Mouse (Mus musculus) spleen, embryonic (tissue): ENCODE data around the gene Gm3336.

ENCODE experiments used
- CTCF ChIA-PET: fragments of 350-600 bp; sonication (Branson Sonifier 250); formaldehyde crosslinking; loops from one replicate; lab custom pipeline; 2022; lab: Charles Lee

Gene Gm3336

DNA sequence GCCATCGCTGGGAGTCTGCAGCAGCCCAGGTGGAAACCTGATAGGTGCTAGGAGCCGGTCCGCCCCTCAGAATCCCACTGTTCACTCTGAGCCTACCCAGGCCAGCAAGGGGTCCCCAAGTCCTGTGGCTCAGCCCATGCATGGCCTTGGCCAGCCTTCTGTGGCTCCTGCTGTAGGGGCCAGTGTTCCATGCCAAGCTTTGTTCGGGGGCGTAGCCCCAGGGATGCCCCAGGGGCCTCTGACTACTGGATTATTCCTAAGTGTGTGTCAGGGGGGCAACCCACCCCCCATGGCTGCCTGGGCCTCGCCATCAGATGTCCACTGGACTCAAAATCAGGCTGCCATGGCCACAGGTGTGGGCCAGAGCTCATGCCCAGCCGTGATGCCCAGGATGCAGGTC, 4.4 kb upstream of the Gm3336 start:
- CTCF ChIA-PET = no interaction called here

DNA sequence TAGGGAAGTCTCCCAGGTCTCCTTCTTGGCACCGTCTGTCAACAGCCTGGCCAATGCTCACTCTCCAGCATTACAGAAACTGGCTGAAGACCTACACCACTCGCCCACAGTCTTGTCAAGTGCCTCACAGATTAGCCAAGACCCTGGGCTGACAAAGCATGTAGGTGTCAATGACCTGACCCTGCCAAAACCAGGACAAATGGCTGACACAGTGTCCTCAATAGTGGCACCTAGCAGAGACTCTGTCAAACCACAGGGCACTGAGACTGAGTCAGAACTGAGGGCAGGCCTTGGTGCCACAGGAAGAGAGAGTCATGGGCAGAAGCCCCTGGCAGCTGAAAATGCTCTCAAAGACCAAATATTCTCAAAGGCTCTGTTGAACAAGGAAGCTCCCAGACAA, 3.3 kb upstream of the Gm3336 start:
- CTCF ChIA-PET = no interaction called here

DNA sequence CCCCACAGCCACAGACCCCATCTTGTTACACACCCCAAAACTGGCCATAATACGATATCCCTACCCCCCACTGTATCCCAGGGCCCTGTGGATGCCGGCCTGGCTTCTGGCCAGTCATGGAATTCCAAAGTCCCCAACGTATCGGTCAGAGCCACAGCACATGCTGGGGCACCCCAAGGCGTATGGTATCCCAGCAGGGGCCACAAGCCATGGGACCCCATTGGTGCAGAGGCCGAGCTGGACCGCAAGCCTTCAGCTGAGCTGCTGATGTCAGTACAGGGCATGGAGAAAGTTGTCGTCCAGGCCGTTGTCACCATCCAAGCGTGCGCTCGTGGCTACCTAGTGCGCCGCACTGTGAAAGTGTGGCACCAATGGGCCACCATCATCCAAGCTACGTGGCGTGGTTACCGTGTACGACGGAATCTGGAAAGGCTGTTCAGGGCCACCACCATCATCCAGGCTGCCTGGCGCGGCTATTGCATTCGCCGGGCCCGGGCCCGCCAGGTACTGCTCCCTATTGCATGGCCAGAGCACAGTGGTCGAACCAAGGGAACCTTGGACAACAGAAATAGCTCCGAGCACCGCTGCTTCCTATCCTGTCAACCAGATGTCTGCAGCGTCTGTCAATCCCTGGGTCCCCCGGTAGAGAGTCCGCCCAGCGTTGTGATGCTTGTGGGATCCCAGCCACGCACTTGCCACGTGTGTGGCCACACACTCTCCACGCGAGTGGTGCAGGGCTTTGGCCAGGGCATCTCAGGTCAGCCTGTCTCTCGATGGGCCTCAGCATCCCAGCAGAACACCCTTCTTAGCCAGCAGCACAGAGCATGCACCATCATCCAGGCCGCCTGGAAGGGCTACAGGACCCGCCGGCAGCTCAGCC, 1.6 kb upstream of the Gm3336 start:
- CTCF ChIA-PET = interaction anchor here (0.5 kb wide), 1 partner anchor 104 kb away, joined by 4 read pairs; no protein-coding TSS in a partner anchor

DNA sequence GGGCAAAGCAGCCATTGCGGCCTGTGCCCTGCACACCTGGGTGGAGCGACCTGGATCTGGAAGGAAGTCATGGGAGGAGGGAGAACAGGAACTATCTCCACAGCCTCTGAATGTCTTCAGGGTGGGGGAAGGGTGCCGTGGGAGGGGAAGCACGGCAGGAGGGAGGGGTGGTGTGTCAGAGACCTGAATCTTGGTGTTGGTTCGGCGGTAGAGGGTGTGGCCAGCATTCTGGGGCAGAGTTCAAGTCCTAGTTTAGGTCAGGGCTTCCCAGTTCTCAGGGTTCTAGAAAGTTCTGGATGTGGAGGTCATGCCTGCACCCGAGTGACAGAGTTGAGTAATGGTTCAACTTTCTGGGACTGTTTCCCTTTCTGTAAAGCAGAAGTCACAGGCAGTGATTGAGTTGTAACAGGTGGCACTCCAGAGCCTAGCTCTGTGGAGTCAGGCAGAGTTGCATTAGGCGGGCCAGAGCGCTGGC, 1.5 kb downstream of the Gm3336 start:
- CTCF ChIA-PET = interaction anchor here (1.0 kb wide), 1 partner anchor 34 kb away, joined by 5 read pairs; no protein-coding TSS in a partner anchor

DNA sequence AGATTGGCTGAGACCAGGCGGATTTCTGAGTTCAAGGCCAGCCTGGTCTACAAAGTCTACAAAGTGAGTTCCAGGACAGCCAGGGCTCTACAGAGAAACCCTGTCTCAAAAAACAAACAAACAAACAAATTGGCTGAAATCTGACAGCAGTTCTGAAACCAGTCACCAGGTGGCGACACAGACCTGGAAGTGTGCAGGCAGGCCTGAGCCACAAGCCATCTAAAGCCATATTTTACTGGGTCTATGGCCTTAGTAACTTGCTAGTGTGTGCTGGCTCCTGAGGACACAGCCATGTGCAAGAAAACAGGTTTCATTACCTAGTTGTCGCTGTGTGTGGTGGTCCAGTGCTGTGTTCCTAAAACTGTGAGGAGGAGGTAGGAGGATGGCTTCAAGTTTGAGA, 2.4 kb downstream of the Gm3336 start:
- CTCF ChIA-PET = interaction anchor here (1.0 to 1.9 kb wide), 2 partner anchors 12 to 33 kb away, joined by 5 to 7 read pairs; no protein-coding TSS in a partner anchor

DNA sequence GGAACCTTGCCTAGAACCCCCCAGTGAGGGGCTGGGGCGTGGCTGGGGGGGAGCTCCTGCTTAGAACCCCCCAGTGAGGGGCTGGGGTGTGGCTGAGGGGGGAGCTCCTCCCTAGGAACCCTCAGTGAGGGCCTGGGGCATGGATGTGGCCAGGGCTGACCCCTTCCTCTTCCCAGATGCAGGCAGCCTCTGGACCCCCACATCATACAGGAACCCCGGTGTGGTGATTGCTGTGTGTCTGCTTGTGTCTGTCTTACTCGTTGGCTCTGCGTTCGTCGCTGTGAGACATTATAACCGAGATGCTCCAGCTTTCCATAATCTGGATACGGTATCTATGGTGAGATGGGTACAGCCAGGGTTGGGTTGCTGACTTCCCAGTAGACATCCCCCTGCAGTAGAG, 3.3 kb downstream of the Gm3336 start:
- CTCF ChIA-PET = interaction anchor here (0.6 to 1.9 kb wide), 3 partner anchors 11 to 100 kb away, joined by 4 to 7 read pairs (median 4); no protein-coding TSS in a partner anchor

DNA sequence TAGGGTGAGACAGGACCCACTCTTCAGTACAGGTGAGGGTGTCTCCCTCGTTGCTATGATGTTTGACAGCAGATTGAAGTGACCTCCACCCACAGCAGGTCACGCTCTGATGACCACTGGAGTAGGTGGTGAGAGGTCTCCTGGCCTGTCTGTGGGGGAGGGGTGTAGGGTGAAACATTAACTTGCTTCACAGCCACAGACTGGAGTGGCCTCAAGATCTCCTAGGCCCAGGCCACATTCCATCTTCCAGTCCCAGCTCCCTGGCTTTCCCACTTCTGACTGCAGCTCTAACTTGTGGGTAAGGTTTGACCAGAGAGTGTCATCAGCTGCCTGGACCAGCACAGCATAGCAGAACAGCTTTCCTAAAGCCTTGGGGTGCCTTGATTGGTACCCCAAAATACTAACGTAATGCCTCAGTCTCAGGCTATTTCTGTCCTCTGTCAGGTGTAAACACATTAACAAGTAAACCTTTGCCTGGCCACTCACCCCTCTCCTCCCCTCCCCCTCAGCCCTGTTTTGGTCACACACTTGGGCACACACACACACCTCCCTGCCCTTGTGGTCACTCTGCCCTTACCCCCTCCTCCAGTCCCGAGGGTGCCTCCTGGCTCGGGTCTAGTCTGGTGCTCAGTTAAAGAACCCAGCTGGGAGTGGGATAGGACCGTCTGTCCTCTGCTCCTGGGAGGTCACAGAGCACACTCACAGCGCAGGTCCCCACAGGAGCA, 5.3 kb downstream of the Gm3336 start, which contains the start of gene Pde4c:
Gene Pde4c (plus strand): TSS at position 235 of the 725 bp plus-strand sequence.
- CTCF ChIA-PET = no interaction called here

DNA sequence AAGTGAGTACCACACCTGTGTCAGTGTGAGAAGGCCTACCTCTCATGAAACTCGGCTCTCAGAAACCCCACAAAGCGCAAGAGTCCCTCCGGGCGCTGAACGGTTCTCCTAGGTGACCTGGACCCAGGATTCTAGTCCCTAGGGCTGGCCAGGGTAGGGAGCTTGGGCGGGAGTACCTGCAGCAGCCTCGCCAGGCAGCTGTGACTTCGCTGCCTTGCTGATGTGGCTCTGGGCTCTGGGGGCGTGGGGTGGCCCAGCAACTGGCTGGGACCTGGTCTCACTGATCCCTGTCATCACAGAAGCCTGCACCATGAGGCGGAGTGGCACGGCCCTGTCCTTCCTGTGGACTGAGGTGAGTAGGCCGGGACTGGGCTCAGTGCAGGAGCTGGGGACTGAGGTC, 5.9 kb downstream of the Gm3336 start:
- CTCF ChIA-PET = no interaction called here

DNA sequence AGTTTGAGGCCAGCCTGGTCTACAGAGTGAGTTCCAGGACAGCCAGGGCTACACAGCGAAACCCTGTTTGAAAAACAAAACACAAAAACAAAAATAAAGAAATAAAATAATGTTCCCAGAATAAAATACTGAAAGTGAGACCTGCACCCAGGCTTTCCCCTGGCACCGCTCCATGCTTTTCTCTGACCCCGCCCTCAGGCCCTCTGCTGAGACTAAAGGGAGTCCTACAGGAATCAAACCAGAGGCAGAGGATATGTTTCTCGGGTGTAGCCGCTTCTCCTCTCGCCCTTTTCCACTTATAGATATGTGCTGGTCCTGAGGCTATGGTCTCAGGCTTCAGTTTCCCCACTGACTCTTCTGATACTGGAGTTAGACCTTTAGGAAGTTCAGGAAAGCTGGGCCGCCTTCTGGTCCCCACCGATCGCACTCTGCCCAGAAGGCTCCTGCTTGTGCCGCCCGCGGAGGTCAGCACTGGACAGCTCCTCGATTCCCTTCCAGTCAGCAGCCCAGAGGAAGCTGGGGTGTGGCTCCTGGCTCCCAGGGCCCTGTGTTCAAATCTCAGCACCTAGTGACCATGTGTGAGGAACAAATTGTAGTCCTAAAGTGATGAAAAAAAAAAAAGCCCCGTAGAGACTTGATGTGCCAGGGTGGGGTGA, 7.6 kb downstream of the Gm3336 start:
- CTCF ChIA-PET = no interaction called here

DNA sequence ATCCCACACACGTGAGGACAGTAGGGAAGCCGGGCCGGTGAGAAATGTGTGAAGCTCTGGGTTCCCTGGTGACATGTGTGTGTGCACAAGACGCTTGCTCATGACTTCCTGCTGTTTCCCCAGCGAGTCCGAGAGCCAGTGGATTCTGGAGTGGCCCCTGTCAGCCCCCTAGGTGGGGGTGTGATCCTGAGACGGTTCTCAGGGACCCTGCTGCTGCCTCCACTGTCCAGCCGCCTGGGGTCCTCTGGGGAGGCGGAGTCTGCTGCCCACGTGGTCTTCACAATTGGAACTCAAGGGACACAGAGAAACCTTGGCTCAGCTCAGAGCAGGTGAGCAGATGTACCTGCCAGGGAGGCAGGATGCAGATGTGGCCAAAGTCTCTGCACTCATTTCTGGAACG, 8.4 kb downstream of the Gm3336 start:
- CTCF ChIA-PET = interaction anchor here (0.6 kb wide), 3 partner anchors 11 to 177 kb away, joined by 3 to 4 read pairs (median 4); no protein-coding TSS in a partner anchor

DNA sequence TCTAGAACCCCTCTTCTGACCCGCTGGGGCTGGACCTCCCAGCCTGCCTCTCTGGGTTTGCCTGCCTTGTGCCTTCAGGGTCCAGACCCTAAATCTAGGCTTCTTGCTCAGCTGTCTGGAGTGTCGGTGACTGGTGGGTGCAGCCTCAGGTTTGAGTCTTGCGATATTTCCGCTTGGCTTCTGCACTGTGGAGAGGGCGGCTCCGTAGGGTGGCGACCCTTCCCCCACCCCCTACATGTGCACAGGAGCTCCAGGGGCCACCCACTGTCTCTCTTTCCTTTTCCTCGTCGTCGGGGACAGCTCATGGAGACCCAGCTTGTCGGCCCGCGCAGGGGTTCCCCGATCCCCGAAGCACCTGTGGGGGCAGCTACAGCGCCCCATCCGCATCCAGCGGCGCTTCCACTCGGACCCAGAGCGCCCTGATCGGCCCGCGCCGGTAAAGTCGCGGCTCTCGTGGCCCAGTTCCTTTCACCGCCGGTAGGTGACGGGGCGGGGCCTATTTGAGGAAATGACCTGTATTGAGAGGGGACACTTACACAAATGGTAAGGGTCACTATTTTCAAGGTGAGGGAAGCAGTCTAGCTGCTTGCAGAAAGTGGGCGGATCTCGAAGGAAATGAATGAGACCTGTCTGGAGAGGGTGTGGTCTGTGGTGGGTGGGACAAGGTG, 11.6 kb downstream of the Gm3336 start:
- CTCF ChIA-PET = interaction anchor here (0.8 to 1.1 kb wide), 3 partner anchors 14 to 37 kb away, joined by 3 read pairs; no protein-coding TSS in a partner anchor

DNA sequence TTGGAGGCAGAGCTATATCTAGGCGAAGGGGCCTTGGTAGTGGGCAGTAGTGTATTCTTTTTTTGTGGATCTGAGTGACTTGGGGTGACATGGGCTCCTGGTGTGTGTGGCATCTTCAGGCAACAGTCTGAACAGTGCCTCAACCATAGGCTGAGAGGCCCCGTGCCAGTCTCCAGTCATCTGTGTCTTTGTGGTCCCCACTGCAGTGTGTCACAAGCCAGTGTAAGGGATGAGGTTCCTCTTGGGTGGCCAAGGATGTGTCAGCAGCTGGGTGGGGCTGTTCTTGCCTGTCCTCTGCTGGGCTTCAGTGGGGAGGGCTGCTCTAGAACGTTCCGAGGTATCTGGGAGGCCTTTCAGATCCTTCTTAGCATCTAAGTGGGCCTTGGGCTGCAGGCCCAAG, 12.6 kb downstream of the Gm3336 start:
- CTCF ChIA-PET = interaction anchor here (0.7 to 1.0 kb wide), 2 partner anchors 13 to 114 kb away, joined by 3 to 17 read pairs; no protein-coding TSS in a partner anchor

DNA sequence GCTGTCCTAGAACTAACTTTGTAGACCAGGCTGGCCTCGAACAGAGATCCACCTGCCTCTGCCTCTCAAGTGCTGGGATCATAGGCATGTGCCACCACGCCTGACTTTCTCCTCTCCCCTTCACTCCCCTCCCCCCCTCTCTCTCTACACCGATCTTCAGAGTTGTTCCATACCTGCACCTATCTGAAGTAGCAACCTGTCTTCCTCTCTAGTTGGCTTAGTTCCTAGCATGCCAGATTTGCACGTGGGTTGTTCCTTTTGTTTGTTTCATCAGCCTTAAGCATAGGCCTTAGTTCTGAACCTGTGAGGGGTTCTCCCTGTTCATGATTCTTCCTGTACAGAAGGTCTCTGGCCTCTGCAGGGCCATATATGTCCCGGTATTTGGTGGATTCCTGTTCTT, 19.4 kb downstream of the Gm3336 start:
- CTCF ChIA-PET = no interaction called here

DNA sequence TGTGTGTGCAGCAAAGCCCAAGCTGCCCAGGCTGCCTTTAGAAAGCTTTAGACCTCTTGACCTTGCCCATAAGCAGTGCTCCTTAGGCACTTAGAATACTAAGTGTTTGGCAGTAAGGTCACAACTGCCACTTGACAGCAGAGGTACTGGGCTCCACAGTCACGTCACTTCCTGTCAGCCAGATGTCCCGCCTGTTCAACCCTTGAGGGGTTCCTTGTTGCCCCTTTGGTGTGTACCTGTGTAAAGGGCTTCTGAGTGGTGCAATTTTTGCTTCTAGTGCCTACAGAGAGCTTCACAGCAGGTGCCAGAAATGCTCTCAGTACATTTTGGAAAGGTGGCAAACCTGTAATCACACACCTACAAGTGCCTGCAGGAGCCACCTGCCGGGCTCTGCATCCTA, 19.9 kb downstream of the Gm3336 start:
- CTCF ChIA-PET = no interaction called here

DNA sequence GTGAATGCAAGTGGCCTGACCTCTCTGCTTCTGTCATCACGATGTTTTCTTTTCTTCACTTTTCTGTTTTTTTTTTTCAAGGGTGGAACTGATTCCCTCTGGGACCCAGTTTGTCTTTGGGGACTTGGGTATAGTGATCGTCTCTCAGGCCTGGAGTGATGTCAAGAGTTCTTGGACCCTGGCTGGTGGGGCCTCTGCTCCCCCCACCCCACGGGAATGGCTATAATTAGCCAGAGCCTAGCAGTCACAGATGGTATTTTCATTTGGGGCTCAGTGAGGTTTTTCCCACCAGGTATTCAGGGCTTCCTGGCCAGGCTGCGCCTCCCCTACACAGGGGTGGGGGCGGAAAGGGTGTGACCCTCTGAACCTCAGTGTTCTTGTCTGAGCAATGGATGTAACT, 23.3 kb downstream of the Gm3336 start:
- CTCF ChIA-PET = no interaction called here

DNA sequence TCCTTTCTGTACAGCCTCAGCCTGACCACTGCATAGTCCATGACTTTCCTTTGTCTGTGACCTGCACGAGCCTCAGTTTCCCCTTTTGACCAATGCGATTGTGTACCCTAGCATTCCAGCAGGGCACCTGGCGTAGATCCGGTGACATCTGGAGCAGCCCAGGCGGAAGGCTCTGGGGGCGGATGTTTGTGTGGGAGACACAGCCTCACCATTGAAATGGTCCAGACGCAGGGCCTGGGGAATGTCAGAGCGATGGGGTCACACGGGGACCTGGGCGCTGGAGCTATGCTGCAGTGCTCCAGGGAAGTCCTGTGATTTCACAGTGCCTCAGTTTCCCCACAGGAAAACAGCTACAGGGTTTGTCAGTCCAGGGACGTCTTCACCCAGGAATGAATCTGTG, 23.8 kb downstream of the Gm3336 start:
- CTCF ChIA-PET = interaction anchor here (1.9 kb wide), 1 partner anchor 10 kb away, joined by 4 read pairs; no protein-coding TSS in a partner anchor

DNA sequence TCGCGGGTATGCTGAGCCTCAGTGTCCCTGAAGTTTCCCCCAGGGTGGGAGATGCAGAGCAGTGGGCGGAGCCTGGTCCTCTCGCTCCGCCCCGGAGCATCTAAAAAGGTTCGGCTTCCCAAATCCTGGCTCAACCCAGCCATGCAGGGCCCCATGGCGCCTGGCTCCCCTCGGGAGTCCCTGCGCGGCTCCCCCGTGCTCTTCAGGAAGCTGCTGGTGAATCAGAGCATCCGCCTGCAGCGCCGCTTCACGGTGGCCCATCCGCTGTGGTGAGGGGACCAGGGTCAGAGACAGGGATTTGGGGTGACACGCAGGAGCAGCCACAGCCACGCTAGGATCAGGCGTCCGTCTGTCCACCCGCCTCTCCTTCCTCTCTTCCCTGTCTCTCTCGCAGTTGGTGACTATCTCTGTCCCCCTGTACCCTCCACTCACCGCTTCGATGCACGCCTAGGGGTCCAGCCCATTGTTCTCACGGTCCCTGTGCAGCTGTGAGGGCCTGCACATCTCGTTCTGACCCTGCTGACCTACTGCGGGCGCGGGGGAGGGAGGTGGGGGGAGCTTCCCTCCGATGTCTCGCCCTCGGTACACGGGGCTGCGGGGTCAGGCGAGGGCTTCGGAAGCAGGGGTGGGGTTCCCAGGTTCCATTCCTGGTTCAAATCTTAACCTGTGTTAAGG, 24.8 kb downstream of the Gm3336 start:
- CTCF ChIA-PET = interaction anchor here (1.9 kb wide), 1 partner anchor 11 kb away, joined by 4 read pairs; no protein-coding TSS in a partner anchor

DNA sequence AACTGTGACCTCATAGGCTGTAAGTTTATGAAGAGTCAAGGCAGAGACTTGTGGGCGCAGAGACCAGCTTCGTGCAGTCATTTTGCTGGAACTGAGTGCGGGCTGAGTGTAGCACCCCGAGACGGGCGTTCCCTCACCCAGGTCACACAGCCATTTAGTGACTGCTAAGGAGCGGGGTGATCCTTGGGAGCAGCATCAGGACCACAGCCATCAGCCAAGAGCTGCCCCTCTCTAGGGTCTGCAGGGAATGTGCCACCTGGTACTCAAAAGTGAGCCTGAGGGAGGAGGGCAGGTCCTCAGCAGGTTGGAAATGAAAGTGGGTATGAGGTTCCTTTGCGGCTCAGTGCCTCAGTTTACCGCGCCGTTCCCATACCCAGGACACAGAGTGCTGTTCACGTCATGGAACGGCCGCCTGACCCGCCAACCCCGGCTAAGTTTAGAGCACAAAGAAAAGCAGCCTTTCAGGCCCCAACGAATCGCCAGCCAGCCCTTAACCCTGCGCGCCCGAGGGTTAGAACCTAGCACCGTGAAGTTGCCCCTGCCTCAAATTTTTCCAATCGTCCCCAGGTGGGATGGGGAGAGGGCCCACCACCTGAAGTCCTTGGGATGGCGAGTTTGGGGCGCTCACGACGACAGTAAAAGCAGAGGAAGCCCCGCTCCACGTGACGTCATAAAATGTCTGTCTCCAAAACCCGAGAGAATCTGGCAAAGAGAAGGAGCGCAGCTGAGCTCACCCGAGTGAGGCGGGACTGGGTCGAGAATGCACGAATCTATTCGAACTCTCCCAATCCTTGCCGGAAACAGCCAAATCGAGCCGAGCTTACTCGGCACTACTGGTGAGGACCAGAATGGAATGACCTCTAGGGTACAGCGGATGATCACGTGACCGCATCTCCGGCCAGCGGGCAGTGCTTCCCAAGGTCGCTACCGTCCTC, 25.6 kb downstream of the Gm3336 start:
- CTCF ChIA-PET = interaction anchor here (0.6 to 1.9 kb wide), 3 partner anchors 12 to 79 kb away, joined by 3 to 5 read pairs (median 4); no protein-coding TSS in a partner anchor

DNA sequence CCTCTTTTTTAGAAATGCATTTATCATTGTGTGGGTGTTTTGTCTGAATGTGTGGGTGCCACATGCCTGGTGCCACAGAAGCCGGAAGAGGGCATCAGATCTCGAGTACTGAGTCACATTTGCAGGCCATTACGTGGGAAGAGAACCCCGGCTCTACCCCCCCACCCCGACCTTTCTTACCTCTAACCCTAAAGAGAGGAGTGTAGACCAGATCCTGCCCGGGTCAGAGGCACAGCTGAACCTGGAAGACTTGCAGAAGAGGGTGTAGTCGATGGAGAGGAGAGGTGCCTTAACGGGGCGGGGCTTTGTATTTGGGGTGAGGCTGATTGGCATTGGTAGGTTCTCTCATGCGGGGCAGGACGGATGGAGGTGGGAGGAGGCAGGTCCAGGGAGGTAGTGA, 26.5 kb downstream of the Gm3336 start:
- CTCF ChIA-PET = interaction anchor here (0.6 to 1.1 kb wide), 2 partner anchors 14 to 561 kb away, joined by 3 to 9 read pairs; no protein-coding TSS in a partner anchor
